Mouse (Mus musculus) cortical plate, adult 2 months (tissue): Measurements from ENCODE around the gene Edn2.

Experiments
- CTCF ChIP-seq: fragments of 200-500 bp; IDR thresholded peaks from 2 replicates; pipeline ENCODE4 v1.5.1; 2011; ENCODE audit warnings: mild to moderate bottlenecking, control low read depth, low read length; ENCODE audit not compliant: insufficient read depth; ENCODE audit errors: extremely low read depth
- POLR2A ChIP-seq: fragments of 200-500 bp; IDR thresholded peaks from 2 replicates; pipeline ENCODE4 v1.6.1; 2011; ENCODE audit warnings: mild to moderate bottlenecking, low read length, control low read depth; ENCODE audit not compliant: insufficient read depth; ENCODE audit errors: extremely low read depth

- TF ChIP-seq CTCF (no peak), POLR2A (no peak)
These were observed 19.5 kb downstream of the Edn2 start for GRCm38 (mm10) chr4:120180535-120180934.
